ENCODE assay signal across 8 mouse cellular contexts in the genomic region with DNA sequence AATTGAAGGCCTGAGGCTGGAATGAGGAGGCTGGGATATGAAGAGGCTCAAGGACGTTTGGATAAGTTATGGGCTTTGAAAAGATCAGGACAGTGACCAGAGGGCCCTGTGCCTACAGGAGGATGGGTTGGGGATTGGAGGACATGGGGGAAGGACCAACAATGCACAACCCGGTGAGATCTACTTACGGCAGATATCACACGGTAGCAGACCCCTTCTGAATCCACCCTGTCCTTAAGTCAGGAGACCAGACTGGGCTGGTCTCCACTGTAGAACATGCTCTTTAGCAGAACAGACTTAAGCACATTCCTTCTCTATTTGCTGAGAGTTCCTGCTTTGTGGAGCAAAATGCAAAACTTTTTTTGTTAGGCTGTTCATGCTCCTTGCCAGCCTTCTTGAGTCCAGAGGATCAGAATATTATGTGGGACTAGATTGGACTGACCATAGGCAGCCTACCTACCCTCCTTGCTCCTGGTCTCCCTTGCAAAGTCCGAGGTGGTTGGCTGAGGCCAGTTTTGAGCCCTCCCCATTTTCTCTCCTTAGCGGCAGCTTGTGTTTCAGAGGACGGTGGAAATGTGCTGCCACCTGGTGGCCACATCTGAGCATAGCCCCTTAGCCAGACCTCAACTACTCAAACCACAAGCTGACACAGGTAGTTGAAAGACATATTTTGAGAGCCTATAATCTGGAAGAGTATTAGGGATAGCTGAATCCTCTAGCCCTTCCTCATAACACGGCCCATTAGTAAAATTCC. TPM values are rescaled to one million over a fixed set of nuclear protein-coding genes. Genes with fewer than 3 reads are reported as not detected.
A peak's percentile ranks its signal among the peaks of the same experiment; 100 is the strongest.
DNase-seq lines count a peak whose midpoint lies in the region; ATAC-seq and TF ChIP-seq lines count a peak whose summit lies in the region.

No protein-coding gene starts in this region.

- H3K36me3 ChIP-seq in C2C12 (ENCODE audit: control insufficient read depth, insufficient read depth), result no peaks in the 10 kb centered on the region
- no peaks in the 10 kb centered on the region for H3K36me3 ChIP-seq in heart, embryonic 11.5 days (ENCODE audit: control insufficient read depth, insufficient read depth, low read length)
- no peaks in the 10 kb centered on the region for H3K36me3 ChIP-seq in kidney, embryonic 15.5 days
- H3K36me3 ChIP-seq in midbrain, postnatal 0 days (ENCODE audit: insufficient read depth, low read length), result no peaks in the 10 kb centered on the region

- no peak overlapping the region for H3K4me2 ChIP-seq in heart, embryonic 11.5 days
- no peak overlapping the region for H3K4me2 ChIP-seq in kidney, embryonic 15.5 days
- H3K4me2 ChIP-seq in midbrain, postnatal 0 days (ENCODE audit: low read depth, low read length, poor library complexity, severe bottlenecking), result no peak overlapping the region

- H3K9me3 ChIP-seq in heart, embryonic 11.5 days (replicated peaks; ENCODE audit: control insufficient read depth, low read length), result no peaks in the 10 kb centered on the region
- H3K9me3 ChIP-seq in kidney, embryonic 15.5 days (replicated peaks), result no peaks in the 10 kb centered on the region
- H3K9me3 ChIP-seq in midbrain, postnatal 0 days (ENCODE audit: low read length), result no peaks in the 10 kb centered on the region

- DNase-seq in liver, result peak; percentile 85
- DNase-seq in midbrain, postnatal 0 days (ENCODE audit: low spot score), result peak; percentile 84
- peak; percentile 70 to 81 for DNase-seq in spleen, postnatal 14 days (ENCODE audit: low spot score in 2 of 2)

- H3K27ac ChIP-seq in bone marrow macrophage, adult 2 months (ENCODE audit: insufficient read depth, low read depth, low read length), result peak overlapping the region; percentile 18
- H3K27ac ChIP-seq in heart, embryonic 11.5 days (ENCODE audit: low read depth, low read length), result no peak overlapping the region
- H3K27ac ChIP-seq in kidney, embryonic 15.5 days, result no peak overlapping the region
- H3K27ac ChIP-seq in midbrain, postnatal 0 days (ENCODE audit: low read depth, low read length), result no peak overlapping the region

- WGBS in heart, embryonic 11.5 days (ENCODE audit: insufficient replicate concordance), result 37% methylated on average over 8 of the region's 8 CpGs
- WGBS in kidney, embryonic 15.5 days, result 44% methylated on average over 8 of the region's 8 CpGs
- WGBS in midbrain, postnatal 0 days, result 43% methylated on average over 8 of the region's 8 CpGs

- H3ac ChIP-seq in C2C12 (ENCODE audit: control insufficient read depth, insufficient read length, low read depth), result no peak overlapping the region

- peaks cover 56% of the 10 kb centered on the region for H3K4me1 ChIP-seq in bone marrow macrophage, adult 2 months (ENCODE audit: control insufficient read depth, insufficient read depth, low read length)
- peaks cover 6% of the 10 kb centered on the region for H3K4me1 ChIP-seq in heart, embryonic 11.5 days (ENCODE audit: control insufficient read depth, insufficient read depth, low read length)
- H3K4me1 ChIP-seq in kidney, embryonic 15.5 days, result peaks cover 13% of the 10 kb centered on the region
- H3K4me1 ChIP-seq in midbrain, postnatal 0 days (ENCODE audit: insufficient read depth, low read length), result no peaks in the 10 kb centered on the region

- peak; percentile 57 for TF ChIP-seq CTCF in C2C12 (IDR thresholded peaks at IDR 0.05; ENCODE audit: control insufficient read depth, insufficient read depth, insufficient read length)
- peak; percentile 82 for TF ChIP-seq CTCF in bone marrow macrophage, adult 2 months (IDR thresholded peaks at IDR 0.05; ENCODE audit: low read depth, low read length)
- peak; percentile 95 for TF ChIP-seq CTCF in midbrain, postnatal 0 days (IDR thresholded peaks at IDR 0.05)

- ATAC-seq in erythroblast, adult 5-6 weeks (replicated peaks; ENCODE audit: low FRiP score, poor library complexity, severe bottlenecking), result peak; percentile 87
- ATAC-seq in heart, embryonic 11.5 days (replicated peaks; ENCODE audit: insufficient number of reproducible peaks, low FRiP score, low TSS enrichment), result peak; percentile 40; the same call in 1 of the 2 replicates
- ATAC-seq in kidney, embryonic 15.5 days (replicated peaks; ENCODE audit: low FRiP score), result peak; percentile 87
- peak; percentile 69 for ATAC-seq in midbrain, postnatal 0 days (ENCODE audit: low FRiP score)

- H3K79me3 ChIP-seq in C2C12 (ENCODE audit: low read depth), result no peaks in the 10 kb centered on the region

- H3K79me2 ChIP-seq in C2C12 (ENCODE audit: control insufficient read depth, insufficient read depth), result no peaks in the 10 kb centered on the region

- peaks cover under 1% of the 10 kb centered on the region for H3K27me3 ChIP-seq in C2C12 (ENCODE audit: control insufficient read depth, insufficient read depth, insufficient read length)
- H3K27me3 ChIP-seq in heart, embryonic 11.5 days (ENCODE audit: control insufficient read depth, insufficient read depth, low read length), result peaks cover 15% of the 10 kb centered on the region; the same call in 1 of the 2 replicates
- H3K27me3 ChIP-seq in kidney, embryonic 15.5 days, result no peaks in the 10 kb centered on the region
- no peaks in the 10 kb centered on the region for H3K27me3 ChIP-seq in midbrain, postnatal 0 days (ENCODE audit: insufficient read depth, low read length)

- TF ChIP-seq POLR2A in bone marrow macrophage, adult 2 months (IDR thresholded peaks at IDR 0.05; ENCODE audit: borderline replicate concordance, low read depth, low read length), result 0 out of 2 replicates have a peak, but pooled peaks have one; percentile 26

- no peak overlapping the region for H3K9ac ChIP-seq in heart, embryonic 11.5 days (ENCODE audit: low read depth, low read length)
- H3K9ac ChIP-seq in kidney, embryonic 15.5 days, result no peak overlapping the region
- H3K9ac ChIP-seq in midbrain, postnatal 0 days (replicated peaks; ENCODE audit: low read length, poor library complexity, severe bottlenecking), result no peak overlapping the region

- no peak overlapping the region for H3K4me3 ChIP-seq in C2C12 (ENCODE audit: insufficient read depth, poor library complexity, severe bottlenecking)
- no peak overlapping the region for H3K4me3 ChIP-seq in bone marrow macrophage, adult 2 months (ENCODE audit: insufficient read depth, low read length)
- no peak overlapping the region for H3K4me3 ChIP-seq in heart, embryonic 11.5 days (ENCODE audit: low read depth, low read length)
- H3K4me3 ChIP-seq in kidney, embryonic 15.5 days (replicated peaks), result no peak overlapping the region
- H3K4me3 ChIP-seq in midbrain, postnatal 0 days (ENCODE audit: low read depth, low read length), result no peak overlapping the region

TF ChIP-seq in C2C12, 6 proteins besides CTCF, POLR2A, EP300 and RAD21 (continues in another document):
- TF ChIP-seq MAX (IDR thresholded peaks at IDR 0.05), result no peak
- TF ChIP-seq MYOD1 (IDR thresholded peaks at IDR 0.05; ENCODE audit: control insufficient read depth, insufficient read length, low read depth), result no peak
- TF ChIP-seq USF1 (IDR thresholded peaks at IDR 0.05; ENCODE audit: low read depth), result no peak

RNA-seq across cellular contexts. Expression of gene Tmigd3, which starts 28.9 kb away (rescaled TPM):
- polyA plus RNA-seq in C2C12 (2012; fragmentation: generic; extraction: Trizol), result not detected
- polyA plus RNA-seq in bone marrow macrophage, adult 2 months (2012; ENCODE audit: insufficient read depth, insufficient read length, missing spikeins), result 1.1 TPM in 1 of 2 replicates, not detected in the other
- total RNA-seq in erythroblast, adult 5-6 weeks (2015; ENCODE audit: low replicate concordance), result not detected in 2 replicates
- 1.2 TPM in 1 of 2 replicates, not detected in the other for total RNA-seq in erythroblast, adult 5-6 weeks (2017; ENCODE audit: low replicate concordance)
- polyA plus RNA-seq in heart, embryonic 11.5 days (2014; fragmentation: Nextera tagmentation; extraction: Ambion mirVana), result 0.33 and 0.46 TPM in 2 replicates
- 0.18 TPM in 1 of 2 replicates, not detected in the other for polyA plus RNA-seq in kidney, embryonic 15.5 days (2015; fragmentation: Nextera tagmentation; extraction: Ambion mirVana)
- not detected in 2 replicates for total RNA-seq in midbrain, postnatal 0 days (2014; rRNA removed)
- polyA plus RNA-seq in midbrain, postnatal 0 days (2015; fragmentation: Nextera tagmentation; extraction: Ambion mirVana), result not detected in 2 replicates

RNA-seq across cellular contexts. Expression of gene Adora3, which starts 28.9 kb away (rescaled TPM):
- not detected for polyA plus RNA-seq in C2C12 (2012; fragmentation: generic; extraction: Trizol)
- polyA plus RNA-seq in bone marrow macrophage, adult 2 months (2012; ENCODE audit: insufficient read depth, insufficient read length, missing spikeins), result 2.6 and 2.7 TPM in 2 replicates
- total RNA-seq in erythroblast, adult 5-6 weeks (2015; ENCODE audit: low replicate concordance), result 0.84 TPM in 1 of 2 replicates, not detected in the other
- total RNA-seq in erythroblast, adult 5-6 weeks (2017; ENCODE audit: low replicate concordance), result 1.1 TPM in 1 of 2 replicates, not detected in the other
- 0.10 TPM in 1 of 2 replicates, not detected in the other for polyA plus RNA-seq in heart, embryonic 11.5 days (2014; fragmentation: Nextera tagmentation; extraction: Ambion mirVana)
- polyA plus RNA-seq in kidney, embryonic 15.5 days (2015; fragmentation: Nextera tagmentation; extraction: Ambion mirVana), result not detected in 2 replicates
- 0.66 and 0.77 TPM in 2 replicates for total RNA-seq in midbrain, postnatal 0 days (2014; rRNA removed)
- polyA plus RNA-seq in midbrain, postnatal 0 days (2015; fragmentation: Nextera tagmentation; extraction: Ambion mirVana), result 0.20 and 0.30 TPM in 2 replicates

RNA-seq across cellular contexts. Expression of gene I830077J02Rik, which starts 32.9 kb away (rescaled TPM):
- polyA plus RNA-seq in C2C12 (2012; fragmentation: generic; extraction: Trizol), result 0.06 TPM
- 16.9 and 17.2 TPM in 2 replicates for polyA plus RNA-seq in bone marrow macrophage, adult 2 months (2012; ENCODE audit: insufficient read depth, insufficient read length, missing spikeins)
- 19.9 and 22.1 TPM in 2 replicates for total RNA-seq in erythroblast, adult 5-6 weeks (2015; ENCODE audit: low replicate concordance)
- total RNA-seq in erythroblast, adult 5-6 weeks (2017; ENCODE audit: low replicate concordance), result 5.4 and 7.1 TPM in 2 replicates
- polyA plus RNA-seq in heart, embryonic 11.5 days (2014; fragmentation: Nextera tagmentation; extraction: Ambion mirVana), result 2.6 and 2.9 TPM in 2 replicates
- polyA plus RNA-seq in kidney, embryonic 15.5 days (2015; fragmentation: Nextera tagmentation; extraction: Ambion mirVana), result 0.24 and 0.53 TPM in 2 replicates
- 0.33 and 1.0 TPM in 2 replicates for total RNA-seq in midbrain, postnatal 0 days (2014; rRNA removed)
- polyA plus RNA-seq in midbrain, postnatal 0 days (2015; fragmentation: Nextera tagmentation; extraction: Ambion mirVana), result 0.25 and 0.40 TPM in 2 replicates

RNA-seq across cellular contexts. Expression of gene Wdr77, which starts 59.6 kb away (rescaled TPM):
- 90.2 TPM for polyA plus RNA-seq in C2C12 (2012; fragmentation: generic; extraction: Trizol)
- 11.7 and 16.3 TPM in 2 replicates for polyA plus RNA-seq in bone marrow macrophage, adult 2 months (2012; ENCODE audit: insufficient read depth, insufficient read length, missing spikeins)
- total RNA-seq in erythroblast, adult 5-6 weeks (2015; ENCODE audit: low replicate concordance), result 14.6 and 17.9 TPM in 2 replicates
- 10.5 and 11.4 TPM in 2 replicates for total RNA-seq in erythroblast, adult 5-6 weeks (2017; ENCODE audit: low replicate concordance)
- 93.4 and 94.0 TPM in 2 replicates for polyA plus RNA-seq in heart, embryonic 11.5 days (2014; fragmentation: Nextera tagmentation; extraction: Ambion mirVana)
- 151 and 158 TPM in 2 replicates for polyA plus RNA-seq in kidney, embryonic 15.5 days (2015; fragmentation: Nextera tagmentation; extraction: Ambion mirVana)
- 56.4 and 65.1 TPM in 2 replicates for total RNA-seq in midbrain, postnatal 0 days (2014; rRNA removed)
- 87.9 and 88.1 TPM in 2 replicates for polyA plus RNA-seq in midbrain, postnatal 0 days (2015; fragmentation: Nextera tagmentation; extraction: Ambion mirVana)
